Mouse (Mus musculus) lung, embryonic 15.5 days (tissue): ENCODE measurements around the gene Ngf. TPM values are rescaled to one million over a fixed set of nuclear protein-coding genes. Genes with fewer than 3 reads are reported as not detected.

ENCODE experiments used
- ATAC-seq: fragments of 200-750 bp; cut with Nextera tagmentation; 2 replicates; pipeline ENCODE4 v1.8.0; 2017; ENCODE audit warnings: moderate number of reproducible peaks, borderline replicate concordance; ENCODE audit not compliant: low FRiP score, low TSS enrichment; ENCODE audit errors: extremely low read depth
- H3K27ac ChIP-seq: fragments of 300-500 bp; sonication (generic); 2 replicates; pipeline ENCODE4 v1.5.1; 2015; ENCODE audit warnings: moderate library complexity, mild to moderate bottlenecking, inconsistent platforms
- H3K27me3 ChIP-seq: fragments of 300-500 bp; sonication (generic); 2 replicates; pipeline ENCODE4 v1.6.1; 2015; ENCODE audit warnings: inconsistent platforms
- H3K36me3 ChIP-seq: fragments of 300-500 bp; sonication (generic); 2 replicates; pipeline ENCODE4 v1.6.1; 2015; ENCODE audit warnings: inconsistent platforms
- H3K4me1 ChIP-seq: fragments of 300-500 bp; sonication (generic); 2 replicates; pipeline ENCODE4 v1.6.1; 2015; ENCODE audit warnings: inconsistent platforms
- H3K4me2 ChIP-seq: fragments of 300-500 bp; sonication (generic); 2 replicates; pipeline ENCODE4 v1.6.1; 2015; ENCODE audit warnings: inconsistent platforms, mild to moderate bottlenecking, moderate library complexity
- H3K4me3 ChIP-seq: fragments of 300-500 bp; sonication (generic); 2 replicates; pipeline ENCODE4 v1.5.1; 2015; ENCODE audit warnings: mild to moderate bottlenecking, inconsistent platforms
- H3K9ac ChIP-seq: fragments of 300-500 bp; sonication (generic); 2 replicates; pipeline ENCODE4 v1.6.1; 2015; ENCODE audit warnings: inconsistent platforms
- H3K9me3 ChIP-seq: fragments of 300-500 bp; sonication (generic); 2 replicates; pipeline ENCODE4 v1.6.1; 2016; ENCODE audit warnings: inconsistent platforms
- WGBS: fragments of 180-500 bp; shearing (Covaris S2); methylation state at CpG from one replicate; pipeline ENCODE4 v1.1.7; 2015; 5-methylcytosine and 5-hydroxymethylcytosine counted together
- polyA plus RNA-seq: library from polyadenylated mRNA; unstranded; fragments of >200 nt; fragmentation: Nextera tagmentation; extraction: Ambion mirVana; gene quantifications from 2 replicates; pipeline ENCODE4 v1.2.1, GENCODE M21; 2015

Gene Ngf
- polyA plus RNA-seq, 1 experiment from 2014 or later: 0.81 TPM

GRCm38 (mm10) chr3:102509601-102510000 is 39.9 kb downstream of the Ngf start:
- ATAC-seq: no peak
- Histone ChIP-seq H3K4me2 (no peak overlapping the region), H3K9ac (no peak overlapping the region), H3K4me1 (no peaks in the 10 kb centered on the region), H3K4me3 (no peak overlapping the region), H3K9me3 (no peaks in the 10 kb centered on the region), H3K36me3 (no peaks in the 10 kb centered on the region), H3K27ac (no peak overlapping the region), H3K27me3 (no peaks in the 10 kb centered on the region)
- WGBS: 73% methylated on average over 3 of the region's 3 CpGs

GRCm38 (mm10) chr3:102516937-102517336 is 47.2 kb downstream of the Ngf start:
- 71% methylated on average over 4 of the region's 4 CpGs for WGBS
- Histone ChIP-seq H3K4me3 (no peak overlapping the region), H3K4me2 (no peak overlapping the region), H3K4me1 (no peaks in the 10 kb centered on the region), H3K27me3 (no peaks in the 10 kb centered on the region), H3K9ac (no peak overlapping the region), H3K36me3 (no peaks in the 10 kb centered on the region), H3K9me3 (no peaks in the 10 kb centered on the region), H3K27ac (no peak overlapping the region)
- no peak for ATAC-seq

- no peak overlapping the region for H3K9ac ChIP-seq
- H3K9me3 ChIP-seq: no peaks in the 10 kb centered on the region
- H3K4me1 ChIP-seq: peaks cover under 1% of the 10 kb centered on the region; the same call in 1 of the 2 replicates
- ATAC-seq: no peak
- H3K36me3 ChIP-seq: no peaks in the 10 kb centered on the region
- H3K27me3 ChIP-seq: no peaks in the 10 kb centered on the region
- H3K4me3 ChIP-seq: no peak overlapping the region
- no peak overlapping the region for H3K27ac ChIP-seq
- 68% methylated on average over 5 of the region's 5 CpGs for WGBS
- H3K4me2 ChIP-seq: no peak overlapping the region
Measured at GRCm38 (mm10) chr3:102521061-102521460, 51.3 kb downstream of the Ngf start.

- ATAC-seq: no peak
- H3K9me3 ChIP-seq: no peaks in the 10 kb centered on the region
- no peaks in the 10 kb centered on the region for H3K36me3 ChIP-seq
- peaks cover 16% of the 10 kb centered on the region for H3K4me1 ChIP-seq
- H3K4me3 ChIP-seq: no peak overlapping the region
- H3K9ac ChIP-seq: no peak overlapping the region
- no peak overlapping the region for H3K27ac ChIP-seq
- H3K4me2 ChIP-seq: no peak overlapping the region
- H3K27me3 ChIP-seq: no peaks in the 10 kb centered on the region
- 81% methylated on average over 2 of the region's 2 CpGs for WGBS
Measured at GRCm38 (mm10) chr3:102523711-102524110, 54.0 kb downstream of the Ngf start.

GRCm38 (mm10) chr3:102524951-102525350 is 55.2 kb downstream of the Ngf start:
- H3K9me3 ChIP-seq: no peaks in the 10 kb centered on the region
- H3K4me1 ChIP-seq: peaks cover 20% of the 10 kb centered on the region
- no peak overlapping the region for H3K9ac ChIP-seq
- 41% methylated on average over 7 of the region's 7 CpGs for WGBS
- H3K4me2 ChIP-seq: no peak overlapping the region
- H3K27ac ChIP-seq: no peak overlapping the region
- no peaks in the 10 kb centered on the region for H3K27me3 ChIP-seq
- ATAC-seq: no peak
- no peaks in the 10 kb centered on the region for H3K36me3 ChIP-seq
- H3K4me3 ChIP-seq: no peak overlapping the region

GRCm38 (mm10) chr3:102525856-102526255 is 56.1 kb downstream of the Ngf start:
- Histone ChIP-seq H3K36me3 (no peaks in the 10 kb centered on the region), H3K4me3 (no peak overlapping the region), H3K9ac (no peak overlapping the region), H3K4me1 (peaks cover 20% of the 10 kb centered on the region), H3K27ac (no peak overlapping the region), H3K27me3 (no peaks in the 10 kb centered on the region), H3K9me3 (no peaks in the 10 kb centered on the region), H3K4me2 (no peak overlapping the region; the same call in 1 of the 2 replicates)
- WGBS: 58% methylated on average over 8 of the region's 8 CpGs
- no peak for ATAC-seq

GRCm38 (mm10) chr3:102526481-102526880 is 56.8 kb downstream of the Ngf start:
- H3K9me3 ChIP-seq: no peaks in the 10 kb centered on the region
- no peak overlapping the region for H3K27ac ChIP-seq
- no peaks in the 10 kb centered on the region for H3K36me3 ChIP-seq
- no peak overlapping the region for H3K4me3 ChIP-seq
- H3K4me2 ChIP-seq: peak overlapping the region; percentile 39; the same call in 1 of the 2 replicates
- ATAC-seq: 0 out of 2 replicates have a peak, but pooled peaks have one; percentile 35
- H3K9ac ChIP-seq: no peak overlapping the region
- H3K4me1 ChIP-seq: peaks cover 20% of the 10 kb centered on the region
- no peaks in the 10 kb centered on the region for H3K27me3 ChIP-seq
- WGBS: 29% methylated on average over 6 of the region's 6 CpGs

GRCm38 (mm10) chr3:102534744-102535143 is 65.0 kb downstream of the Ngf start:
- no peak for ATAC-seq
- no peak overlapping the region for H3K9ac ChIP-seq
- H3K4me2 ChIP-seq: no peak overlapping the region
- no peaks in the 10 kb centered on the region for H3K9me3 ChIP-seq
- H3K36me3 ChIP-seq: no peaks in the 10 kb centered on the region
- H3K4me3 ChIP-seq: no peak overlapping the region
- no peaks in the 10 kb centered on the region for H3K27me3 ChIP-seq
- H3K27ac ChIP-seq: no peak overlapping the region
- no peaks in the 10 kb centered on the region for H3K4me1 ChIP-seq
- 83% methylated on average over 1 of the region's 1 CpGs for WGBS

GRCm38 (mm10) chr3:102543646-102544045 is 73.9 kb downstream of the Ngf start:
- no peak overlapping the region for H3K4me3 ChIP-seq
- no peaks in the 10 kb centered on the region for H3K27me3 ChIP-seq
- H3K9me3 ChIP-seq: no peaks in the 10 kb centered on the region
- no peak overlapping the region for H3K9ac ChIP-seq
- no peaks in the 10 kb centered on the region for H3K36me3 ChIP-seq
- H3K4me1 ChIP-seq: no peaks in the 10 kb centered on the region
- H3K4me2 ChIP-seq: no peak overlapping the region
- no peak for ATAC-seq
- 73% methylated on average over 5 of the region's 5 CpGs for WGBS
- no peak overlapping the region for H3K27ac ChIP-seq

GRCm38 (mm10) chr3:102547536-102547935 is 77.8 kb downstream of the Ngf start:
- H3K4me2 ChIP-seq: no peak overlapping the region
- H3K4me1 ChIP-seq: no peaks in the 10 kb centered on the region; the same call in 1 of the 2 replicates
- H3K9ac ChIP-seq: no peak overlapping the region
- H3K4me3 ChIP-seq: no peak overlapping the region
- 76% methylated on average over 5 of the region's 5 CpGs for WGBS
- H3K27me3 ChIP-seq: no peaks in the 10 kb centered on the region
- no peaks in the 10 kb centered on the region for H3K9me3 ChIP-seq
- H3K36me3 ChIP-seq: no peaks in the 10 kb centered on the region
- no peak overlapping the region for H3K27ac ChIP-seq
- ATAC-seq: no peak

- H3K4me3 ChIP-seq: no peak overlapping the region
- H3K4me1 ChIP-seq: peaks cover 26% of the 10 kb centered on the region
- 32% methylated on average over 6 of the region's 6 CpGs for WGBS
- H3K27ac ChIP-seq: no peak overlapping the region
- H3K36me3 ChIP-seq: no peaks in the 10 kb centered on the region
- no peak overlapping the region for H3K4me2 ChIP-seq
- H3K9ac ChIP-seq: no peak overlapping the region
- ATAC-seq: peak; percentile 80; the same call in 1 of the 2 replicates
- H3K27me3 ChIP-seq: no peaks in the 10 kb centered on the region
- no peaks in the 10 kb centered on the region for H3K9me3 ChIP-seq
Measured at GRCm38 (mm10) chr3:102553935-102554670, 84.4 kb downstream of the Ngf start.

GRCm38 (mm10) chr3:102556108-102556507 is 86.4 kb downstream of the Ngf start:
- Histone ChIP-seq H3K4me3 (no peak overlapping the region), H3K27ac (no peak overlapping the region), H3K9ac (no peak overlapping the region), H3K4me1 (peaks cover 30% of the 10 kb centered on the region), H3K27me3 (no peaks in the 10 kb centered on the region), H3K36me3 (no peaks in the 10 kb centered on the region), H3K4me2 (no peak overlapping the region), H3K9me3 (no peaks in the 10 kb centered on the region)
- WGBS: 62% methylated on average over 1 of the region's 1 CpGs
- ATAC-seq: no peak
